ENCODE assay signal across 8 mouse cellular contexts in the genomic region with DNA sequence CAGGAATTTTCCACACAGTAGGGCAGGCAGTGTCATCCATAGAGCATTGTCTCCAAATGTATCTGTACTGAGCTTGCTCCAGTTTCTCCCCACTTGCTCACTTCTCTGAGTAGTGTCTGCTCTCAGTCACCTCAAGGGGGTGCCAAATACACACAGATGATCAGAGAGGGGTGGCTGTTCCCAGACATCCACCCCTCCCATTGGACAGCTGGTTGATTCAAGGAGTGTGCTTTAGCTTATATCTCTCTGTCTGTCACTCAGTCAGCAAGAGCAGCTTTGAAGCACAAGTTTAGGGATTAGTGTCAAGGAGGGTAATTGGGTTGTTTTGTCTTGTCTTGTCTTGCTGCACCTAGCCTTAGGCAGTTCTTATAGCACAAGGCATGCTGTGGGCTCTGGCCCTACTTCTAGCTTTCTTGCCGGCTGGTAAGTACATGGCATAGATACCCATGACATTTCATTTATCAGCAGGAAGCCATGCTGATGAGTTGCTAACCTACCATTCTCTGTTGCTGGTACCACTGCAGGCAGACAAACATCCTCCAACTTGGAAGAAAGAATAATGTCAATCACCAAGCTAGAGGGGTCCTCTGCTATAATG.
DNase-seq lines count a peak whose midpoint lies in the region; ATAC-seq and TF ChIP-seq lines count a peak whose summit lies in the region.

No protein-coding gene starts in this region.

- H3K36me3 ChIP-seq in limb, embryonic 11.5 days (ENCODE audit: control insufficient read depth, insufficient read depth, low read length), result no peaks in the 10 kb centered on the region
- H3K36me3 ChIP-seq in limb, embryonic 10.5 days, result no peaks in the 10 kb centered on the region
- no peaks in the 10 kb centered on the region for H3K36me3 ChIP-seq in forebrain, embryonic 15.5 days
- no peaks in the 10 kb centered on the region for H3K36me3 ChIP-seq in intestine, postnatal 0 days (ENCODE audit: control insufficient read depth, insufficient read depth)
- H3K36me3 ChIP-seq in limb, embryonic 14.5 days (ENCODE audit: control insufficient read depth, insufficient read depth, low read length), result no peaks in the 10 kb centered on the region
- H3K36me3 ChIP-seq in midbrain, embryonic 16.5 days (ENCODE audit: control insufficient read depth, insufficient read depth, low read length), result no peaks in the 10 kb centered on the region

- 71% methylated on average over 1 of the region's 1 CpGs for WGBS in limb, embryonic 11.5 days
- WGBS in limb, embryonic 10.5 days, result 66% methylated on average over 1 of the region's 1 CpGs
- 18% methylated on average over 1 of the region's 1 CpGs for WGBS in cerebellum, adult 2 months
- WGBS in forebrain, embryonic 15.5 days, result 68% methylated on average over 1 of the region's 1 CpGs
- 85% methylated on average over 1 of the region's 1 CpGs for WGBS in intestine, postnatal 0 days
- WGBS in limb, embryonic 14.5 days, result 74% methylated on average over 1 of the region's 1 CpGs
- 52% methylated on average over 1 of the region's 1 CpGs for WGBS in midbrain, embryonic 16.5 days

- H3K9me3 ChIP-seq in limb, embryonic 11.5 days (ENCODE audit: control insufficient read depth, low read length), result no peaks in the 10 kb centered on the region
- H3K9me3 ChIP-seq in limb, embryonic 10.5 days (replicated peaks), result no peaks in the 10 kb centered on the region
- no peaks in the 10 kb centered on the region for H3K9me3 ChIP-seq in forebrain, embryonic 15.5 days
- no peaks in the 10 kb centered on the region for H3K9me3 ChIP-seq in intestine, postnatal 0 days (ENCODE audit: control insufficient read depth)
- no peaks in the 10 kb centered on the region for H3K9me3 ChIP-seq in limb, embryonic 14.5 days (ENCODE audit: control insufficient read depth, low read length)
- H3K9me3 ChIP-seq in midbrain, embryonic 16.5 days (replicated peaks; ENCODE audit: control insufficient read depth, low read length, poor library complexity, severe bottlenecking), result no peaks in the 10 kb centered on the region

- peak; percentile 93 for TF ChIP-seq CTCF in cerebellum, adult 2 months (IDR thresholded peaks at IDR 0.05; ENCODE audit: borderline replicate concordance, insufficient read depth, low read depth, low read length)
- TF ChIP-seq CTCF in intestine, postnatal 0 days (IDR thresholded peaks at IDR 0.05; ENCODE audit: low read depth), result peak; percentile 82

- DNase-seq in limb, embryonic 11.5 days (ENCODE audit: low spot score), result peak; percentile 53
- DNase-seq in limb, embryonic 10.5 days (ENCODE audit: low spot score), result no peak
- peak; percentile 28 to 60 for DNase-seq in cerebellum, adult 2 months
- DNase-seq in limb, embryonic 14.5 days (ENCODE audit: low spot score), result peak; percentile 59
- DNase-seq in telencephalon, adult 2 months (ENCODE audit: low read depth, low spot score), result peak; percentile 53

- no peaks in the 10 kb centered on the region for H3K27me3 ChIP-seq in limb, embryonic 11.5 days (ENCODE audit: control insufficient read depth, insufficient read depth, low read length)
- no peaks in the 10 kb centered on the region for H3K27me3 ChIP-seq in limb, embryonic 10.5 days (ENCODE audit: low read depth, poor library complexity, severe bottlenecking)
- H3K27me3 ChIP-seq in cerebellum, adult 2 months (ENCODE audit: control insufficient read depth, insufficient read depth, low read length), result no peaks in the 10 kb centered on the region
- no peaks in the 10 kb centered on the region for H3K27me3 ChIP-seq in forebrain, embryonic 15.5 days
- H3K27me3 ChIP-seq in intestine, postnatal 0 days (replicated peaks; ENCODE audit: control insufficient read depth, insufficient read depth, low read length), result no peaks in the 10 kb centered on the region
- H3K27me3 ChIP-seq in limb, embryonic 14.5 days (ENCODE audit: control insufficient read depth, insufficient read depth, low read length), result no peaks in the 10 kb centered on the region
- no peaks in the 10 kb centered on the region for H3K27me3 ChIP-seq in midbrain, embryonic 16.5 days (ENCODE audit: control insufficient read depth, insufficient read depth, low read depth, low read length)

- H3K4me1 ChIP-seq in limb, embryonic 11.5 days (ENCODE audit: control insufficient read depth, insufficient read depth, low read length), result no peaks in the 10 kb centered on the region
- H3K4me1 ChIP-seq in limb, embryonic 10.5 days, result no peaks in the 10 kb centered on the region
- H3K4me1 ChIP-seq in cerebellum, adult 2 months (ENCODE audit: control insufficient read depth, insufficient read depth, low read length), result no peaks in the 10 kb centered on the region
- H3K4me1 ChIP-seq in forebrain, embryonic 15.5 days, result no peaks in the 10 kb centered on the region
- H3K4me1 ChIP-seq in intestine, postnatal 0 days (replicated peaks; ENCODE audit: control insufficient read depth, insufficient read depth, low read length), result no peaks in the 10 kb centered on the region
- H3K4me1 ChIP-seq in limb, embryonic 14.5 days (ENCODE audit: control insufficient read depth, insufficient read depth, low read length), result no peaks in the 10 kb centered on the region
- H3K4me1 ChIP-seq in midbrain, embryonic 16.5 days (ENCODE audit: control insufficient read depth, insufficient read depth, low read length), result no peaks in the 10 kb centered on the region

- ATAC-seq in limb, embryonic 11.5 days (ENCODE audit: insufficient number of reproducible peaks, low FRiP score, low TSS enrichment, low read depth), result peak; percentile 79
- peak; percentile 97 for ATAC-seq in forebrain, embryonic 15.5 days (replicated peaks)
- no peak for ATAC-seq in intestine, postnatal 0 days
- no peak for ATAC-seq in limb, embryonic 14.5 days (ENCODE audit: low FRiP score, low read depth)
- peak; percentile 89 for ATAC-seq in midbrain, embryonic 16.5 days

- H3K9ac ChIP-seq in limb, embryonic 11.5 days (ENCODE audit: low read length), result no peak overlapping the region
- no peak overlapping the region for H3K9ac ChIP-seq in forebrain, embryonic 15.5 days (replicated peaks)
- no peak overlapping the region for H3K9ac ChIP-seq in intestine, postnatal 0 days (ENCODE audit: low read depth, low read length)
- no peak overlapping the region for H3K9ac ChIP-seq in limb, embryonic 14.5 days (ENCODE audit: low read depth, low read length, severe bottlenecking)
- no peak overlapping the region for H3K9ac ChIP-seq in midbrain, embryonic 16.5 days (ENCODE audit: low read depth, low read length)

- no peak overlapping the region for H3K4me3 ChIP-seq in limb, embryonic 11.5 days (ENCODE audit: low read depth, low read length)
- no peak overlapping the region for H3K4me3 ChIP-seq in limb, embryonic 10.5 days
- no peak overlapping the region for H3K4me3 ChIP-seq in cerebellum, adult 2 months (replicated peaks; ENCODE audit: insufficient read depth, low read depth, low read length)
- H3K4me3 ChIP-seq in forebrain, embryonic 15.5 days, result no peak overlapping the region
- no peak overlapping the region for H3K4me3 ChIP-seq in intestine, postnatal 0 days (ENCODE audit: low read depth, low read length)
- no peak overlapping the region for H3K4me3 ChIP-seq in limb, embryonic 14.5 days (replicated peaks; ENCODE audit: low read length)
- no peak overlapping the region for H3K4me3 ChIP-seq in midbrain, embryonic 16.5 days (ENCODE audit: low read depth, low read length)

- no peak for TF ChIP-seq POLR2A in cerebellum, adult 2 months (IDR thresholded peaks at IDR 0.05; ENCODE audit: borderline replicate concordance, insufficient read depth, low read length)
- TF ChIP-seq POLR2A in limb, embryonic 14.5 days (IDR thresholded peaks at IDR 0.05; ENCODE audit: borderline replicate concordance, extremely low read depth, insufficient read depth, insufficient read length), result no peak

- H3K4me2 ChIP-seq in limb, embryonic 11.5 days (ENCODE audit: low read depth, severe bottlenecking), result no peak overlapping the region
- H3K4me2 ChIP-seq in forebrain, embryonic 15.5 days (replicated peaks), result no peak overlapping the region
- H3K4me2 ChIP-seq in intestine, postnatal 0 days (replicated peaks; ENCODE audit: low read depth), result no peak overlapping the region
- H3K4me2 ChIP-seq in limb, embryonic 14.5 days (replicated peaks; ENCODE audit: low read depth, low read length, severe bottlenecking), result no peak overlapping the region
- H3K4me2 ChIP-seq in midbrain, embryonic 16.5 days (ENCODE audit: low read length), result no peak overlapping the region

- H3K27ac ChIP-seq in limb, embryonic 11.5 days (replicated peaks; ENCODE audit: low read depth, low read length), result no peak overlapping the region
- no peak overlapping the region for H3K27ac ChIP-seq in limb, embryonic 10.5 days
- no peak overlapping the region for H3K27ac ChIP-seq in cerebellum, adult 2 months (ENCODE audit: insufficient read depth, low read length)
- no peak overlapping the region for H3K27ac ChIP-seq in forebrain, embryonic 15.5 days (replicated peaks)
- no peak overlapping the region for H3K27ac ChIP-seq in intestine, postnatal 0 days (ENCODE audit: low read depth, low read length)
- H3K27ac ChIP-seq in limb, embryonic 14.5 days (replicated peaks; ENCODE audit: low read depth, low read length), result no peak overlapping the region
- H3K27ac ChIP-seq in midbrain, embryonic 16.5 days (ENCODE audit: low read length), result no peak overlapping the region

Comparison
In these comparisons a context has a peak if more than half of its experiments do, and no peak if none do; other contexts are left out.
1. ATAC-seq: peak in limb, embryonic 11.5 days (single experiment), forebrain, embryonic 15.5 days (single experiment) and midbrain, embryonic 16.5 days (single experiment); none in intestine, postnatal 0 days (single experiment) and limb, embryonic 14.5 days (single experiment).